Mouse (Mus musculus): ENCODE measurements around the gene Atxn7l1. TPM values are rescaled to one million over a fixed set of nuclear protein-coding genes. Genes with fewer than 3 reads are reported as not detected.

The Atxn7l1 gene
- polyA plus RNA-seq (2015; fragmentation: Nextera tagmentation; extraction: Ambion mirVana), result 12.9 and 14.5 TPM in 2 replicates

DNA sequence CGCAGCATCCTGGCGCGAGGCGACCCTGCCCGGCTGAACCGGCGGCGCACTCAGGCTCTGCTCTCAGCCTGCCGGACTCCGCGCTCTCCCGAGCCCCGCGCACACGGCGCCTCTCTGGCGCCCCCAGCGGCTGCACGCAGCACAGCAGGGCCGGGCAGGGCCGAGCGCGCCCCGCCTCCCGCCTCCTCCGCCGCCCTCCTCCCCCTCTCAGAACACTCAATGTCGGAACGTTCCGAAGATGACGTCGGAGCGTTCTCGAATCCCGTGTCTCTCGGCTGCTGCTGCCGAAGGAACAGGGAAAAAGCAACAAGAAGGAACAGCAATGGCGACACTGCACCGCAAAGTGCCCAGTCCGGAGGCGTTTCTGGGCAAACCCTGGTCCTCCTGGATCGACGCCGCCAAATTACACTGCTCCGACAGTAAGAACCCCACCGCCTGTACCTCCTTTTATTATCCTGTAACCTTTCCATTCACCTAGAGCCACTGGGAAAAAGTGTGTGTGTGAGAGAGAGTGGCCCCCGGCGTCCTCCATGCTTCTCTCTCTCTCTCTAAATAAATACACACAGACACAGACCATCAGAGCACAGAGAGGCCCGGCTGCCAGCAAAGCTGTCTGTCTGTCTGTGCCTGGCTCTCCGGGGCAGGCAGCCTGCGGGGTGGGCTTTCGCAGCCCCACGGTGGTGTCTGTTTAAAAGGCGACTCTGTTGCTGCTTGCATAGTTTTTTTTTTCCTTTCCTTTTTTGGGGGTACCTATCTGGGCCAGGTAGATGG lies at the start of gene Atxn7l1:
Gene Atxn7l1, plus strand, starts transcription at position 197 of the 771 bp plus-strand sequence.
- peak within 1 kb of the TSS; percentile 97 for H3K9ac ChIP-seq (ENCODE audit: low read depth, low read length)
- H3K27me3 ChIP-seq (replicated peaks; ENCODE audit: control insufficient read depth, insufficient read depth, low read length), result 0 out of 2 replicates have a peak, but pooled peaks cover 3% of the 10 kb centered on the region
- no peaks in the 10 kb centered on the region for H3K36me3 ChIP-seq (ENCODE audit: control insufficient read depth, insufficient read depth, low read length)
- H3K27ac ChIP-seq (ENCODE audit: low read length), result peak within 1 kb of the TSS; percentile 81
- peak within 1 kb of the TSS; percentile 80 for H3K4me2 ChIP-seq (ENCODE audit: low read depth, low read length)
- H3K4me1 ChIP-seq (ENCODE audit: control insufficient read depth, insufficient read depth, low read length), result peaks cover 16% of the 10 kb centered on the region
- H3K4me3 ChIP-seq (ENCODE audit: low read length), result peak within 1 kb of the TSS; percentile 81
- H3K9me3 ChIP-seq (ENCODE audit: control insufficient read depth, low read length), result no peaks in the 10 kb centered on the region
- WGBS, result under 1% methylated on average over 42 of the region's 54 CpGs
- ATAC-seq, result peak; percentile 96

DNA sequence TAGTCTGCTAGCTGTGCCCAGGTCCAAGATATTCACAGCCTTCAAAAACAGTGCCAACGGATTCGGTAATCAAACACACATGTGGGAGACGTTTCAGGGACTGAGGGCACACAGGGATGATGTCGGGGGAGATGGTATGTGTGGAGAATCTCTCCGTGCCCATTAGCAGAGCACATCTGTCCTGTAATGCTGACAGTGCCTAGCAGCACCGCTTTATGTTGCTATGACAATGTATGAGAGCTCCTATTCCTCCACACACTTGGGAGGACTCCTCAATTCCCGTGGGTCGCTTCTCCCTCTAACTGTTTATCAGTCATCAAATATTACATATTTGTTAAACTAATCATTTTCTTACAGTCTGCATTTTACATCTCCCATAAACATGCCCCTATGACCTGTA lies 45.9 kb upstream of the Atxn7l1 start:
- 52% methylated on average over 8 of the region's 8 CpGs for WGBS
- Histone ChIP-seq H3K27ac (ENCODE audit: low read length) (peak overlapping the region; percentile 65), H3K4me2 (ENCODE audit: low read depth, low read length) (no peak overlapping the region)

DNA sequence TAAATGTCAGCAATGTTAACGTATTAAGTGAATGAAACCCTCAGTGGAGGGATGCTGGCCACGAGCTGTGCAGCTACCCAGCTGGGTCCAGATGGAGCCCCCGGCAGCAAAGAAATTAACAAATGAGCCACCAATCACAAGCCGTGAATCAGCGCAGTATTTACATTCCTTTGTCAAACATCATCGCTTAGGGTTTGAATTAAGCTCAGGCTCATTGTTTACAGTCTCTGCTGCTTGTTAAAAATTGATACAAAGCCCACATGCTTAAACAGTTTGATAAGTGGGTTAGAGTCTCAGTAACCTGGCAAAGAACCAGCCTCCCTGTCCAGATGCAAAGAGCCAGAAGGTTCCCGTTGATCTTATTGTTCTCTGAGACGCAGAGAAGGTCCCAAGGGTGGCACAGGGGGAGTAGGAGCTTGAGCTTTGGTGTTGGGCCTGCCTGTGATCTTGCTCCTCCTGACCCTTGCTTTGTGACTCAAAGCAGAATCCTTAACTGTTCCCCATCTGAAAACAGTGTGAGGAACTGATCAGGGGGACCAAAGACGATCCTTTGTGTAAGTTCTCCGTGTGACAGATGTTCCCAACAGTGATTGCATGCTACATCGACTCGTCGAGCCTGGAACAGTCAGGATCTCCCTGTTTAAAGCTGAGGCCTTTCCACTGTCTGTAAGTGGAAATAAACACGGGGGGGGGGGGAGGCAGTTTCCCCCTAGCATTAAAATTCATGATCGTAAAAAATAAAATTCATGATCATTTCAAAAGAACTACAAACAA lies 45.0 kb upstream of the Atxn7l1 start:
- Histone ChIP-seq H3K4me2 (ENCODE audit: low read depth, low read length) (no peak overlapping the region), H3K9ac (ENCODE audit: low read depth, low read length) (no peak overlapping the region), H3K4me3 (ENCODE audit: low read length) (no peak overlapping the region), H3K9me3 (ENCODE audit: control insufficient read depth, low read length) (no peaks in the 10 kb centered on the region), H3K27me3 (replicated peaks; ENCODE audit: control insufficient read depth, insufficient read depth, low read length) (no peaks in the 10 kb centered on the region), H3K27ac (ENCODE audit: low read length) (peak overlapping the region; percentile 65), H3K4me1 (ENCODE audit: control insufficient read depth, insufficient read depth, low read length) (0 out of 2 replicates have a peak, but pooled peaks cover 7% of the 10 kb centered on the region), H3K36me3 (ENCODE audit: control insufficient read depth, insufficient read depth, low read length) (no peaks in the 10 kb centered on the region)
- 25% methylated on average over 15 of the region's 15 CpGs for WGBS
- ATAC-seq, result peak; percentile 81

More for the DNA sequence above, 45.9 kb upstream of the Atxn7l1 start:
- no peaks in the 10 kb centered on the region for H3K27me3 ChIP-seq (replicated peaks; ENCODE audit: control insufficient read depth, insufficient read depth, low read length)
- no peak overlapping the region for H3K4me3 ChIP-seq (ENCODE audit: low read length)
- no peak overlapping the region for H3K9ac ChIP-seq (ENCODE audit: low read depth, low read length)
- H3K36me3 ChIP-seq (ENCODE audit: control insufficient read depth, insufficient read depth, low read length), result no peaks in the 10 kb centered on the region
- no peak for ATAC-seq
- H3K9me3 ChIP-seq (ENCODE audit: control insufficient read depth, low read length), result no peaks in the 10 kb centered on the region
- 0 out of 2 replicates have a peak, but pooled peaks cover 7% of the 10 kb centered on the region for H3K4me1 ChIP-seq (ENCODE audit: control insufficient read depth, insufficient read depth, low read length)

DNA sequence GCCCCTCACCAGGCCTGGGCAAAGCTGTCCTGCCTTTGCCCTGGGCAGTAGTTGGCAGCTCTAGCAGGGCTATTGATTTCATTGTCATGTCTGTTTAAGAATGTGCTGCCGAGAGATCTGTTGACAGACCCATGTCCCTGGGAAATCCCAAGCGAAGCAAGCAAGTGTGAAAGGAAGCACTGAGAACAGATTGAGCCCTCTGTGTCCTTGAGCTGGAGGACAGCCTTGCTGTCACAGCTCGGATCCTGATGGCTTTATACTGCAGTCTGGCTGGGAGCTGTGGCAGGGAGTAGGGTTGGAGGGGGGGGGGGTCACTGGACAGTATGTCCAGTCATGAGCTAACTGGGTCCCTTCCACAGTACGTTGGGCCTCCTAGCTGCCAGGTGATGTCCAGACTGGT lies 41.8 kb upstream of the Atxn7l1 start:
- H3K27ac ChIP-seq (ENCODE audit: low read length), result no peak overlapping the region
- no peak overlapping the region for H3K4me2 ChIP-seq (ENCODE audit: low read depth, low read length)
- H3K4me3 ChIP-seq (ENCODE audit: low read length), result no peak overlapping the region
- no peaks in the 10 kb centered on the region for H3K36me3 ChIP-seq (ENCODE audit: control insufficient read depth, insufficient read depth, low read length)
- H3K9ac ChIP-seq (ENCODE audit: low read depth, low read length), result no peak overlapping the region
- peaks cover 10% of the 10 kb centered on the region; the same call in 1 of the 2 replicates for H3K4me1 ChIP-seq (ENCODE audit: control insufficient read depth, insufficient read depth, low read length)
- ATAC-seq, result no peak
- 66% methylated on average over 4 of the region's 4 CpGs for WGBS
- no peaks in the 10 kb centered on the region for H3K9me3 ChIP-seq (ENCODE audit: control insufficient read depth, low read length)
- no peaks in the 10 kb centered on the region for H3K27me3 ChIP-seq (replicated peaks; ENCODE audit: control insufficient read depth, insufficient read depth, low read length)

DNA sequence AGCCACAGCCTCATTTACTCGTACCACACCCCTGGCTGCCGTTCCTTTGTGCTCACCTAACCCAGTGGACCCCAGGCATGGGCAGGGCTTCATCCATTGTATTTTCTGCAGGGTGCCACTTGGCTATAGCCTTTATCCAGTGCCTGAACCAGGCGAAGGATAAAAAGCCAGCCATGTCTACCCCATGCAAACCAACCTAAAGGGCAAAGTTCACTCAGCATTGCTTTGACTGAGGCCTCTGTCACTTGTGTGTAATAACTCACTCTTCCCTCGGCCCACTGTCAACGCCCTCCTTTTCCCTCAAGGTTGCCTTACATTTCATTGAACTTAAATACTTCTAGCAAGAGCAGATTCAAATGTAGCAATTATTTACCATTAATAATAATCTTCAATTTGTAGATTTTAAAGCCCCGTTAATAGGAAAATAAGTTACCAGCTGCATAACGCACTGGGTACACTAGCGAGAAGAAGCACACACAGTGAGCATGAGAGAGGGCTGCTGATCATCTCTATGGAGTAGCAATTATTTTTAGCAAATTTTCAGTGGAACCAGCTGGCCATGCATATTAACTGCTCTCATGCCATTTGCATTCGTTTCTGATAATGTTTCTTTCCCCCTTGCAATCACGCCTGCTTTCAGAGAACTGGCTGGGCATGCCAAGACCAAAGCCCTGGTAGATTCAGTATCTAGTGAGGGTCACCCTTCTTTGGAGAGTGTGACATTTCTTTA lies 40.9 kb upstream of the Atxn7l1 start:
- Histone ChIP-seq H3K4me2 (ENCODE audit: low read depth, low read length) (no peak overlapping the region), H3K9ac (ENCODE audit: low read depth, low read length) (no peak overlapping the region), H3K27me3 (replicated peaks; ENCODE audit: control insufficient read depth, insufficient read depth, low read length) (no peaks in the 10 kb centered on the region), H3K9me3 (ENCODE audit: control insufficient read depth, low read length) (no peaks in the 10 kb centered on the region), H3K4me1 (ENCODE audit: control insufficient read depth, insufficient read depth, low read length) (peaks cover 10% of the 10 kb centered on the region; the same call in 1 of the 2 replicates), H3K36me3 (ENCODE audit: control insufficient read depth, insufficient read depth, low read length) (no peaks in the 10 kb centered on the region), H3K4me3 (ENCODE audit: low read length) (no peak overlapping the region), H3K27ac (ENCODE audit: low read length) (no peak overlapping the region)
- WGBS, result 75% methylated on average over 10 of the region's 10 CpGs
- peak; percentile 57 for ATAC-seq

DNA sequence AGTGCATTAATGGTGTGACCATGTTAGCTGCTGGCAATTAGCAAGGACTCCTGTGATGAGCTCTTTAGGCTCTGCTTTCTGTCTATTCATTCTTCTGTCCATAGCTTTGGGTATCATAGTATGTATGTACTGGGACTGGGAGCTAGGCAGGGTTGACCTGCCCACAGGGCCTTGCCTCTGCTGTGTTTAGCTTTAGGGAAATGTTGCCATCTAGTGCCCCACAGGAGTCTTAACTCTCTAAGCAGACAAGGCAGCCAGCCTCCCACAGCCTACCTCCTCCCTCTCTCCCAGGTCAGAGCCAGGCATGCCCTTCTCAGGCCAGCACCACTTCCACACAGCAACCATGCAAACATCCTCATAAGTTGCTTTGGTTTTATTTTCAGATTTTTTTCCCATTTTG lies 38.0 kb upstream of the Atxn7l1 start:
- Histone ChIP-seq H3K9me3 (ENCODE audit: control insufficient read depth, low read length) (no peaks in the 10 kb centered on the region), H3K4me1 (ENCODE audit: control insufficient read depth, insufficient read depth, low read length) (peaks cover 10% of the 10 kb centered on the region), H3K4me2 (ENCODE audit: low read depth, low read length) (no peak overlapping the region), H3K9ac (ENCODE audit: low read depth, low read length) (no peak overlapping the region), H3K27me3 (replicated peaks; ENCODE audit: control insufficient read depth, insufficient read depth, low read length) (no peaks in the 10 kb centered on the region), H3K4me3 (ENCODE audit: low read length) (no peak overlapping the region), H3K36me3 (ENCODE audit: control insufficient read depth, insufficient read depth, low read length) (no peaks in the 10 kb centered on the region), H3K27ac (ENCODE audit: low read length) (no peak overlapping the region)
- ATAC-seq, result peak; percentile 61

DNA sequence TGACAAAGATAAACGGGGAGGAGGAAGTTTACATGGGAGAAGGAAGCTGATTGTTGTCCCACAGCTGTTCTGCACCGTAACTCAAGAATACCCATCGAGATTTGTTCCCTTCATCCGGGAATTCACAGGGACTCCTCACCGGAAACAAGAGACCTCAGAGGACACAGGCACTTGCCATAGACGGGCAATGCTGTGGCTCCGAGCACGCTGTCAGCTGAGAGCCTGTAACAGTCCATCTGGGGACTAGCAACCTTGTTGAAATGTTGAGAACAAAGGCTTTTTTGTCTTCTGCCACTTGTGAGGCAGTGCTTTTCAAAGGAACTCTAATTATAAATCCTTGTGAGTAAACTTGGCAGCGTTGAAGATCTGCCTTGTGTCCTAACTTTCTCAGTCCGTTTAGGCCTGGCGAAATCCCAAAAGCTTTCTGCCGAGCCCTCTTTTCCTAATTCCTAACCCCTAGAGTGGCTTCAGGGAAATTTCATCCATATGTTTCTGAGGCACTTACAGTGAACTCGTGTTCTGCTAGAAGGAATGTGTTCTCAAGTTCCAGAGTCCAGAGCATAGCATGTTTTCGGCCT lies 36.5 kb upstream of the Atxn7l1 start:
- Histone ChIP-seq H3K27ac (ENCODE audit: low read length) (peak overlapping the region; percentile 75), H3K4me2 (ENCODE audit: low read depth, low read length) (no peak overlapping the region), H3K9ac (ENCODE audit: low read depth, low read length) (no peak overlapping the region), H3K9me3 (ENCODE audit: control insufficient read depth, low read length) (no peaks in the 10 kb centered on the region), H3K4me3 (ENCODE audit: low read length) (no peak overlapping the region), H3K4me1 (ENCODE audit: control insufficient read depth, insufficient read depth, low read length) (peaks cover 10% of the 10 kb centered on the region), H3K36me3 (ENCODE audit: control insufficient read depth, insufficient read depth, low read length) (no peaks in the 10 kb centered on the region), H3K27me3 (replicated peaks; ENCODE audit: control insufficient read depth, insufficient read depth, low read length) (no peaks in the 10 kb centered on the region)
- peak; percentile 67 for ATAC-seq
- 32% methylated on average over 14 of the region's 14 CpGs for WGBS

DNA sequence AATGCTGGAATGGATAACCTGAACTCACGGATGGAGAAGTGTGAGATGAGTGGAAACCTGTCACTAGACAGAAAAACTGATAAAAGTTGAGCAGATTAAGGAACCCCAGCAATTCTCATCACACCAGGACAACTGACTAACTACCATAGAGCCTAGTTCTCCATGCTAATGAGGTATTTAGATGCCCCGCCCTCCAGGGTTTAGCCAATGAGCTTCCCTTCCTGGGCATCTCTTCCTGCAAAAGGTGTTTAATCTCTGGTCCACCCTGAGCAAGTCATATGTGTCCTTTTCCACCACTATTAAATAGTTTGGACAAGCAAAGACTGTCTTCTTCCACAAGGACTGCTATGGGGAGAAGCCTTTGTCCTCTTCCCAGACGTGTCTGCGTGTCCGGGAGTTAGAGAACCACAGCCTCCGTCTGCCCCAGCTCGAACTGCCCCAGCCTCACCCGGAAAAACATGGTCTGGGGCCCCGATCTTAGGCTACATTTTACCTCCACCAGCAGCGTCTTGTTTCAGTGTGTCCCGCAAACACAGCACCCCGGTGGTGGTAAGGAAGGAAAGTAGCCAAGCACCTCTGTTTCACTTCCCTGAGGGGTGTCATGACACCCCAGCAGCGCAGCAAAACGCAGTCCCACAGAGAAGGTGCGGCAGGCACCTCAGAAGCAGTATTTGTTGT lies 28.7 kb upstream of the Atxn7l1 start:
- Histone ChIP-seq H3K9ac (ENCODE audit: low read depth, low read length) (0 out of 2 replicates have a peak overlapping the region, but pooled peaks have one; percentile 1), H3K27me3 (replicated peaks; ENCODE audit: control insufficient read depth, insufficient read depth, low read length) (no peaks in the 10 kb centered on the region), H3K4me2 (ENCODE audit: low read depth, low read length) (peak overlapping the region; percentile 32), H3K27ac (ENCODE audit: low read length) (no peak overlapping the region), H3K4me3 (ENCODE audit: low read length) (peak overlapping the region; percentile 22), H3K9me3 (ENCODE audit: control insufficient read depth, low read length) (no peaks in the 10 kb centered on the region), H3K4me1 (ENCODE audit: control insufficient read depth, insufficient read depth, low read length) (no peaks in the 10 kb centered on the region), H3K36me3 (ENCODE audit: control insufficient read depth, insufficient read depth, low read length) (no peaks in the 10 kb centered on the region)
- peak; percentile 55; the same call in 1 of the 2 replicates for ATAC-seq
- 37% methylated on average over 15 of the region's 15 CpGs for WGBS
